Mouse (Mus musculus): ENCODE results near the gene Krt18. TPM values are rescaled to one million over a fixed set of nuclear protein-coding genes. Genes with fewer than 3 reads are reported as not detected.

The Krt18 gene
- polyA plus RNA-seq, 1 experiment from 2014 or later = 448 TPM

- H3K36me3 ChIP-seq = no peaks in the 10 kb centered on the region
- peak; percentile 6; the same call in 1 of the 2 replicates for ATAC-seq (ENCODE audit: insufficient read depth, low FRiP score, low read depth)
Measured at GRCm38 (mm10) chr15:102013651-102014050, 14.3 kb upstream of the Krt18 start.

GRCm38 (mm10) chr15:102014848-102015247 lies 13.1 kb upstream of the Krt18 start:
- H3K4me2 ChIP-seq = no peak overlapping the region
- no peak for ATAC-seq (ENCODE audit: insufficient read depth, low FRiP score, low read depth)
- peaks cover 26% of the 10 kb centered on the region for H3K4me1 ChIP-seq
- WGBS = 26% methylated on average over 2 of the region's 4 CpGs
- no peaks in the 10 kb centered on the region for H3K27me3 ChIP-seq (replicated peaks)
- no peaks in the 10 kb centered on the region for H3K9me3 ChIP-seq
- no peak overlapping the region for H3K4me3 ChIP-seq (replicated peaks)
- no peak overlapping the region for H3K9ac ChIP-seq
- H3K36me3 ChIP-seq = no peaks in the 10 kb centered on the region
- H3K27ac ChIP-seq = no peak overlapping the region

More at GRCm38 (mm10) chr15:102013651-102014050, 14.3 kb upstream of the Krt18 start:
- no peak overlapping the region for H3K4me3 ChIP-seq (replicated peaks)
- peak overlapping the region; percentile 59 for H3K27ac ChIP-seq
- no peak overlapping the region for H3K4me2 ChIP-seq
- 43% methylated on average over 3 of the region's 3 CpGs for WGBS
- no peaks in the 10 kb centered on the region for H3K9me3 ChIP-seq
- no peaks in the 10 kb centered on the region for H3K27me3 ChIP-seq (replicated peaks)
- H3K4me1 ChIP-seq = peaks cover 30% of the 10 kb centered on the region
- H3K9ac ChIP-seq = no peak overlapping the region

- Histone ChIP-seq H3K27ac (peak overlapping the region; percentile 96), H3K36me3 (no peaks in the 10 kb centered on the region), H3K9me3 (no peaks in the 10 kb centered on the region), H3K4me2 (0 out of 2 replicates have a peak overlapping the region, but pooled peaks have one; percentile 30), H3K4me3 (replicated peaks) (no peak overlapping the region), H3K27me3 (replicated peaks) (no peaks in the 10 kb centered on the region), H3K9ac (no peak overlapping the region), H3K4me1 (peaks cover 19% of the 10 kb centered on the region)
- WGBS = 15% methylated on average over 3 of the region's 3 CpGs
- peak; percentile 73 for ATAC-seq (ENCODE audit: insufficient read depth, low FRiP score, low read depth)
Measured at GRCm38 (mm10) chr15:102016096-102016495, 11.9 kb upstream of the Krt18 start.

- Histone ChIP-seq H3K4me1 (peaks cover 19% of the 10 kb centered on the region), H3K27ac (peak overlapping the region; percentile 96), H3K27me3 (replicated peaks) (no peaks in the 10 kb centered on the region), H3K36me3 (no peaks in the 10 kb centered on the region), H3K9ac (no peak overlapping the region), H3K9me3 (no peaks in the 10 kb centered on the region), H3K4me3 (replicated peaks) (no peak overlapping the region), H3K4me2 (peak overlapping the region; percentile 30; the same call in 1 of the 2 replicates)
- ATAC-seq (ENCODE audit: insufficient read depth, low FRiP score, low read depth) = peak; percentile 54
- WGBS = 16% methylated on average over 7 of the region's 7 CpGs
Measured at GRCm38 (mm10) chr15:102016787-102017186, 11.2 kb upstream of the Krt18 start.

- Histone ChIP-seq H3K27ac (peak overlapping the region; percentile 96), H3K9ac (no peak overlapping the region), H3K4me3 (replicated peaks) (no peak overlapping the region), H3K9me3 (no peaks in the 10 kb centered on the region), H3K4me1 (peaks cover 22% of the 10 kb centered on the region), H3K4me2 (0 out of 2 replicates have a peak overlapping the region, but pooled peaks have one; percentile 1), H3K36me3 (no peaks in the 10 kb centered on the region), H3K27me3 (replicated peaks) (no peaks in the 10 kb centered on the region)
- WGBS = 20% methylated on average over 7 of the region's 7 CpGs
- peak; percentile 17; the same call in 1 of the 2 replicates for ATAC-seq (ENCODE audit: insufficient read depth, low FRiP score, low read depth)
Measured at GRCm38 (mm10) chr15:102017918-102018463, 10.0 kb upstream of the Krt18 start.

GRCm38 (mm10) chr15:102022481-102022880 lies 5.5 kb upstream of the Krt18 start:
- Histone ChIP-seq H3K36me3 (no peaks in the 10 kb centered on the region), H3K9me3 (no peaks in the 10 kb centered on the region), H3K27ac (0 out of 2 replicates have a peak overlapping the region, but pooled peaks have one; percentile 16), H3K4me1 (peaks cover 39% of the 10 kb centered on the region), H3K27me3 (replicated peaks) (no peaks in the 10 kb centered on the region), H3K4me3 (replicated peaks) (no peak overlapping the region), H3K4me2 (no peak overlapping the region), H3K9ac (no peak overlapping the region)
- ATAC-seq (ENCODE audit: insufficient read depth, low FRiP score, low read depth) = no peak
- 32% methylated on average over 8 of the region's 8 CpGs for WGBS

- WGBS = 55% methylated on average over 8 of the region's 8 CpGs
- ATAC-seq (ENCODE audit: insufficient read depth, low FRiP score, low read depth) = no peak
- Histone ChIP-seq H3K4me3 (replicated peaks) (no peak overlapping the region), H3K4me2 (no peak overlapping the region), H3K9me3 (no peaks in the 10 kb centered on the region), H3K9ac (no peak overlapping the region), H3K36me3 (no peaks in the 10 kb centered on the region), H3K27ac (peak overlapping the region; percentile 82), H3K27me3 (replicated peaks) (no peaks in the 10 kb centered on the region), H3K4me1 (peaks cover 37% of the 10 kb centered on the region)
Measured at GRCm38 (mm10) chr15:102023888-102024287, 4.1 kb upstream of the Krt18 start.

GRCm38 (mm10) chr15:102025136-102025872 lies 2.7 kb upstream of the Krt18 start:
- H3K36me3 ChIP-seq = no peaks in the 10 kb centered on the region
- H3K27me3 ChIP-seq (replicated peaks) = no peaks in the 10 kb centered on the region
- WGBS = 11% methylated on average over 22 of the region's 22 CpGs
- ATAC-seq (ENCODE audit: insufficient read depth, low FRiP score, low read depth) = peak; percentile 26; the same call in 1 of the 2 replicates
- H3K9ac ChIP-seq = no peak overlapping the region; the same call in 1 of the 2 replicates
- H3K4me3 ChIP-seq (replicated peaks) = peak overlapping the region; percentile 12; the same call in 1 of the 2 replicates
- peak overlapping the region; percentile 82 for H3K27ac ChIP-seq
- H3K4me2 ChIP-seq = peak overlapping the region; percentile 45
- H3K4me1 ChIP-seq = peaks cover 37% of the 10 kb centered on the region
- no peaks in the 10 kb centered on the region for H3K9me3 ChIP-seq

GRCm38 (mm10) chr15:102026430-102026829 lies 1.6 kb upstream of the Krt18 start:
- 15% methylated on average over 12 of the region's 12 CpGs for WGBS
- Histone ChIP-seq H3K9me3 (no peaks in the 10 kb centered on the region), H3K27me3 (replicated peaks) (no peaks in the 10 kb centered on the region), H3K27ac (peak overlapping the region; percentile 75), H3K4me3 (replicated peaks) (no peak overlapping the region), H3K9ac (no peak overlapping the region), H3K4me2 (peak overlapping the region; percentile 45), H3K4me1 (peaks cover 37% of the 10 kb centered on the region), H3K36me3 (peaks cover 3% of the 10 kb centered on the region; the same call in 1 of the 2 replicates)
- no peak for ATAC-seq (ENCODE audit: insufficient read depth, low FRiP score, low read depth)

- H3K9ac ChIP-seq = no peak overlapping the region
- H3K4me3 ChIP-seq (replicated peaks) = no peak overlapping the region
- H3K27me3 ChIP-seq (replicated peaks) = no peaks in the 10 kb centered on the region
- no peaks in the 10 kb centered on the region for H3K9me3 ChIP-seq
- no peak overlapping the region for H3K4me2 ChIP-seq
- WGBS = 55% methylated on average over 16 of the region's 16 CpGs
- H3K36me3 ChIP-seq = peaks cover 3% of the 10 kb centered on the region; the same call in 1 of the 2 replicates
- no peaks in the 10 kb centered on the region for H3K4me1 ChIP-seq
- H3K27ac ChIP-seq = no peak overlapping the region; the same call in 1 of the 2 replicates
- no peak for ATAC-seq (ENCODE audit: insufficient read depth, low FRiP score, low read depth)
Measured at GRCm38 (mm10) chr15:102034121-102035053, 6.4 kb downstream of the Krt18 start.

- H3K4me2 ChIP-seq = no peak overlapping the region
- H3K9ac ChIP-seq = no peak overlapping the region
- no peak overlapping the region; the same call in 1 of the 2 replicates for H3K27ac ChIP-seq
- no peaks in the 10 kb centered on the region for H3K4me1 ChIP-seq
- no peaks in the 10 kb centered on the region for H3K9me3 ChIP-seq
- H3K4me3 ChIP-seq (replicated peaks) = no peak overlapping the region
- H3K27me3 ChIP-seq (replicated peaks) = no peaks in the 10 kb centered on the region
- ATAC-seq (ENCODE audit: insufficient read depth, low FRiP score, low read depth) = 0 out of 2 replicates have a peak, but pooled peaks have one; percentile 50
- H3K36me3 ChIP-seq = no peaks in the 10 kb centered on the region
- 55% methylated on average over 4 of the region's 4 CpGs for WGBS
Measured at GRCm38 (mm10) chr15:102040277-102040676, 12.3 kb downstream of the Krt18 start.

All from stomach, embryonic 15.5 days (tissue).